Mouse (Mus musculus) heart, adult 2 months (tissue): ENCODE results near the gene Igfbp1. TPM values are rescaled to one million over a fixed set of nuclear protein-coding genes. Genes with fewer than 3 reads are reported as not detected.

Experiments
- DNase-seq, 2 experiments: peaks; one replicate each; pipeline ENCODE4 v3.0.0; 2021
- H3K27ac ChIP-seq: fragments of 200-600 bp; 2 replicates; pipeline ENCODE4 v1.8.1; 2022
- H3K27me3 ChIP-seq: fragments of 200-500 bp; 2 replicates; pipeline ENCODE4 v1.6.1; 2012; ENCODE audit warnings: mild to moderate bottlenecking, low read length, inconsistent platforms, mixed read lengths; ENCODE audit not compliant: control insufficient read depth, insufficient read depth
- H3K36me3 ChIP-seq: fragments of 200-500 bp; 2 replicates; pipeline ENCODE4 v1.6.1; 2012; ENCODE audit warnings: low read length, inconsistent platforms; ENCODE audit not compliant: control insufficient read depth, insufficient read depth
- H3K4me1 ChIP-seq: fragments of 200-500 bp; 2 replicates; pipeline ENCODE4 v1.6.1; 2011; ENCODE audit warnings: low read length; ENCODE audit not compliant: control insufficient read depth, insufficient read depth
- H3K4me3 ChIP-seq: fragments of 200-600 bp; 2 replicates; pipeline ENCODE4 v1.8.1; 2022
- H3K79me2 ChIP-seq: fragments of 200-500 bp; replicated peaks from 2 replicates; pipeline ENCODE4 v1.6.1; 2012; ENCODE audit warnings: mild to moderate bottlenecking, inconsistent platforms, low read length, moderate library complexity, mixed read lengths; ENCODE audit not compliant: control insufficient read depth, insufficient read depth
- H3K9ac ChIP-seq: fragments of 200-500 bp; 2 replicates; pipeline ENCODE4 v1.6.1; 2012; ENCODE audit warnings: low read depth, mild to moderate bottlenecking, control low read depth, inconsistent platforms, low read length, mixed read lengths
- CTCF ChIP-seq: fragments of 200-600 bp; IDR thresholded peaks from 2 replicates; pipeline ENCODE4 v1.8.1; 2022; ENCODE audit warnings: antibody characterized with exemption, mild to moderate bottlenecking, moderate library complexity
- EP300 ChIP-seq: fragments of 200-500 bp; IDR thresholded peaks from 2 replicates; pipeline ENCODE4 v1.6.1; 2011; ENCODE audit warnings: low read depth, low read length, control low read depth; ENCODE audit not compliant: insufficient read depth
- POLR2A ChIP-seq: fragments of 200-500 bp; IDR thresholded peaks from 2 replicates; pipeline ENCODE4 v1.6.1; 2011; ENCODE audit warnings: mild to moderate bottlenecking, low read depth, low read length, control low read depth; ENCODE audit not compliant: insufficient read depth
- WGBS: fragments of 180-500 bp; shearing (Covaris S2); methylation state at CpG from one replicate; pipeline ENCODE4 v1.1.7; 2018; 5-methylcytosine and 5-hydroxymethylcytosine counted together
- intact Hi-C: fragments of 180-260 bp; cut with DNase I; formaldehyde crosslinking; loops from one replicate; pipeline ENCODE4 v1.15.1; 2025
- polyA plus RNA-seq: library from polyadenylated mRNA; depleted of rRNA; stranded (reverse); fragments of >200 nt; gene quantifications from 2 replicates; pipeline ENCODE4 v1.2.3, GENCODE M21; 2012
- total RNA-seq, 2 experiments: library from RNA; stranded (reverse); gene quantifications; 2 replicates each; pipeline ENCODE4 v1.2.3; 2021

Igfbp1 gene
- total and polyA plus RNA-seq, 3 experiments, result not detected

DNA sequence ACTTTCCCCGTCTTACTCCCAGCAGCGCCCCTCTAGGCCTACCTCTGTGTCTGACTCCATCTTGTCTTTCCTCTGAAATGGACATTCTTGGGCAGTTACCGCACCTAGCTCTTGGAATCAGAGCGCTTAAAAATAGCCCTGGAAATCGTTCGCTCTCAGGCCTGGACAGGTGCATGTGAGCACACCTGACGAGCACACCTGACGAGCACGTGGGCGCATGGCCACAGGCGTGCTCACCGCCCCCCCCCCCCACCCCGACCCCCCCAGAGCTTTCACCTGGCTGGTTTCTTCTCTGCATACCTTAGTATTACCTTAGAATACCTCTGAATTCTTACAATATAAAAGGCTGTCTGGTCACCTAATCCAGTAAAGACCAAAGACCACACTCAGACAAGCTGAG is 9.1 kb upstream of the Igfbp1 start, which contains the start of gene Gm11985:
Gene Gm11985 (minus strand): TSS at position 101 of the 400 bp plus-strand sequence.
- Histone ChIP-seq H3K79me2 (no peaks in the 10 kb centered on the region), H3K27ac (no peak within 1 kb of the TSS), H3K4me3 (no peak within 1 kb of the TSS), H3K9ac (no peak within 1 kb of the TSS), H3K36me3 (no peaks in the 10 kb centered on the region), H3K27me3 (no peaks in the 10 kb centered on the region), H3K4me1 (no peaks in the 10 kb centered on the region)
- TF ChIP-seq EP300 (no peak), POLR2A (no peak), CTCF (no peak)
- intact Hi-C loops, result no loop called here
- 83% methylated on average over 13 of the region's 13 CpGs for WGBS
- DNase-seq, result no peak

DNA sequence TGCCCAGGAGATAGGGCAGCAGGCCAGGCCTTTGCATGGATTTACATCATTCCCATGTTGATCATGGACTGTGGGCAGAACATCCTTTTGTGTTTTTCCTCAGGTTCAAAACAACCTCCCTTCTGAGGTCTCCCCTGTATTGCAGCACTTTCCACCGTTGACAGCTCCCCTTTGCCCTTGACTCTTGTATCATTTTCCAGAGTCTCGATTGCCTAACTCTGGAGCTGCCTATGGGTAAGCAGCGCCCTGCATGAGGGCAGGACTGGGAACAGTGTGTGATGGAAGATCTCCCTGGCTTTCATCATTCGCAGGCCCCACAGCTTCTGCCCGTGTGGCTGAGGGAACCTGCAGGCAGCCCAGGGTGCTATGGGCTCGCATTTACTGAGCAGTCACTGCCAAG is 4.9 kb upstream of the Igfbp1 start:
- WGBS, result 39% methylated on average over 6 of the region's 6 CpGs
- H3K27me3 ChIP-seq, result no peaks in the 10 kb centered on the region
- no peaks in the 10 kb centered on the region for H3K36me3 ChIP-seq
- H3K9ac ChIP-seq, result no peak overlapping the region
- TF ChIP-seq POLR2A, result no peak
- TF ChIP-seq EP300, result no peak
- TF ChIP-seq CTCF, result no peak
- no peak overlapping the region for H3K4me3 ChIP-seq
- H3K79me2 ChIP-seq, result no peaks in the 10 kb centered on the region
- no peak overlapping the region for H3K27ac ChIP-seq
- no peak for DNase-seq
- intact Hi-C loops, result no loop called here
- H3K4me1 ChIP-seq, result no peaks in the 10 kb centered on the region

DNA sequence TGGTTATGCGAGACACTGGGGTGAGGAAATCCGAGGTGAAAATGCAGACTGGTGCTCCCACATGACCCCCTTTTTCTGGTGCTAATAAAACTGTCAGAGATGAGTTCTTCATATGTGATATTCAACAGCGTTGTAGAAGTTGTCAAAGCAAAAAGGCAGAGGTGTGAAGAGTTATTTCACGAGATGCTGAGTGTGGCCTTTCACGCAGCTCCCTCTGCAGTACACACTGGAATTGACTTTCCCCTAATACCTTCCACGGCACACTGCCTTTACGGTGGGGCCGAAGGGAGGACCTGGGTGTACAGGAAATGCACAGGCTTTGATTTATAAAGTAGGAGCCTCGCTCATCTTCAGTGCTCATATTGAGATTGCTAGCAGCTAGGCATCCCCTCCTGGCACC is 4.4 kb upstream of the Igfbp1 start:
- Histone ChIP-seq H3K4me1 (no peaks in the 10 kb centered on the region), H3K79me2 (no peaks in the 10 kb centered on the region), H3K27ac (no peak overlapping the region), H3K27me3 (no peaks in the 10 kb centered on the region), H3K9ac (no peak overlapping the region), H3K36me3 (no peaks in the 10 kb centered on the region), H3K4me3 (no peak overlapping the region)
- TF ChIP-seq CTCF (no peak), POLR2A (no peak), EP300 (no peak)
- intact Hi-C loops, result no loop called here
- WGBS, result 65% methylated on average over 9 of the region's 9 CpGs
- no peak for DNase-seq

DNA sequence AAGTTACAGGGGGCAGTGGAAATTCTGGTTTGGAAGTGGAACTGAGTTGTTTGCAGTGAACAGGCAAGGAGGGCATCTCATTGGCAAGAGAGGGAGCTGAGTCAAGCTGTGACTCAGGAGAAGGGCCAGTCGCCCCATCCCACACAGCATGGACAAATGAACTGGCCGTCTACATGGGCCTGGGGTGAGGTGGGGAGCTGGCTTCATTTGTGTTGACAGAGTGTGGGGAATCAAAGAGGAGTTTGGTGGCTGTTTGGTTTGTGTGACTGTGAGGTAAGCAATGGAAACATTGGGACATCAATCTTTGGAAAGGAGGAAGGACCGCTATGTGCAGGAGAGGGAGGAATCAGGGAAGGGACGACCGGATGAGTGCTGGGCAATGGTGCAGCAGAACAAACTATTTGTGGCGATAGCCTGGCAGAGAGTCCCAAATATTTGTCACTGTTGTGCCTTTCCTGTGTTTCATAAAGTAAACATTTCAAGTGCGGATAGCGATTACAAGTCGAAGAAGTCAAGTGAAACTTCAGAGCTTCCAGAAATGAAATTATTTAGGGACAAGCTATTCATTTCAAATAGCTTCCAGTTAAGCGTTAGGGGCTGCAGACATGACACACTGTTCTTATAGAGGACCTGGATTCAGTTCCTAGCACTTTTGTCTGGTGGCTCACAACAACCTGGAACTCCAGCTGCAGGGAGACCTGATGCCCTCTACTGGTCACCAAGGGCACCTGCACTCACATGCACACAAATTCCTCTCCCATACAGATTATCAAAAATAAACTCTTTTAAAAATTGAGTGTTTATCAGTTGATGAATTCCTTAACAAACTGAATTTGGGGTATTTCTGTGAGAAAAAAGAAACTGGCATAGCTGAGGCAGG is 2.9 kb upstream of the Igfbp1 start:
- H3K4me3 ChIP-seq, result no peak overlapping the region
- no peak for DNase-seq
- WGBS, result 85% methylated on average over 10 of the region's 10 CpGs
- H3K27me3 ChIP-seq, result no peaks in the 10 kb centered on the region
- H3K36me3 ChIP-seq, result no peaks in the 10 kb centered on the region
- H3K79me2 ChIP-seq, result no peaks in the 10 kb centered on the region
- H3K4me1 ChIP-seq, result no peaks in the 10 kb centered on the region
- intact Hi-C loops, result no loop called here
- no peak overlapping the region for H3K9ac ChIP-seq
- H3K27ac ChIP-seq, result no peak overlapping the region
- peak; percentile 5; the same call in 1 of the 2 replicates for TF ChIP-seq CTCF
- TF ChIP-seq POLR2A, result no peak
- no peak for TF ChIP-seq EP300

DNA sequence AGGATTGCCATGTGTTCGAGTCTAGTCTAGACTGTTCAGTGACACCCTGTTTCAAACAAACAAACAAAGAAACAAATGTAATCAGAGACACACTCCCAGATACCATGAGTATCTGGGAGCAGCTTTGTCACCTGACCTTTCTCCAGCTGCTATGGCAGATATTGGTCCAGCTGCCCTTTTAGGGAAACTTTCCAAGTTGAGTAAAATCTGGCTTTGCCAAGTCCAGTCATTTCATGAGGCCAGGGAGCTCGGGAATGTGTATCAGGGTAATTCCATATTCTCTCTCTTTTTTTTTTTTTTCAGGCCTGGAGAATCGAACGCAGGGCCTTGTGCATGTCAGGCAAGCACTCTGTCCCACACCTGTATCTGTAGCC is 2.3 kb upstream of the Igfbp1 start:
- WGBS, result 82% methylated on average over 4 of the region's 4 CpGs
- no peaks in the 10 kb centered on the region for H3K79me2 ChIP-seq
- intact Hi-C loops, result no loop called here
- no peaks in the 10 kb centered on the region for H3K36me3 ChIP-seq
- H3K27ac ChIP-seq, result no peak overlapping the region
- no peak for TF ChIP-seq POLR2A
- no peak for TF ChIP-seq CTCF
- no peak for TF ChIP-seq EP300
- H3K27me3 ChIP-seq, result no peaks in the 10 kb centered on the region
- H3K9ac ChIP-seq, result no peak overlapping the region
- no peak overlapping the region for H3K4me3 ChIP-seq
- DNase-seq, result no peak
- no peaks in the 10 kb centered on the region for H3K4me1 ChIP-seq

DNA sequence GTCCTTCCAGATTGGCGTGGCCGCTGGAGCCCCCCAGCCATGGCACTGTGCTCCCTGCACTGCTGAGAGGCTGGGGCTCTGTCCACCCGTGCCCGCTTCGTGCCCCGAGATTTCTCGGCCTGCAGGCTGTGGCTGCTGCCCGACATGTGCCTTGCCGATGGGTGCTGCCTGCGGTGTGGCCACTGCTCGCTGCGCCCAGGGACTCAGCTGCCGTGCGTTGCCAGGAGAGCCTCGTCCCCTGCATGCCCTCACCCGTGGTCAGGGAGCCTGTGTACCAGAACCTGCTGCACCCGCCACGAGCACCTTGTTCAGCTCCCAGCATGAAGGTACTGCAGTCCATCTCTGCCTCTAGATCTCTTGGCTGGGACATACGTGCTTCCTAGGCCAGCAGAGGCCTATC is 424 bp downstream of the Igfbp1 start:
- no peak for DNase-seq
- Histone ChIP-seq H3K79me2 (no peaks in the 10 kb centered on the region), H3K4me1 (no peaks in the 10 kb centered on the region), H3K27me3 (no peaks in the 10 kb centered on the region), H3K4me3 (no peak overlapping the region), H3K27ac (no peak overlapping the region), H3K9ac (no peak overlapping the region), H3K36me3 (no peaks in the 10 kb centered on the region)
- intact Hi-C loops, result no loop called here
- TF ChIP-seq EP300 (no peak), POLR2A (no peak), CTCF (no peak)
- 91% methylated on average over 19 of the region's 19 CpGs for WGBS
